Mouse (Mus musculus): ENCODE measurements at regions not wholly inside any gene's neighbourhood (a gene's known extent, or its start where the extent isn't known, plus 50 kb on each side); places are given as distances from the start of the nearest gene placed in this dataset.

DNA sequence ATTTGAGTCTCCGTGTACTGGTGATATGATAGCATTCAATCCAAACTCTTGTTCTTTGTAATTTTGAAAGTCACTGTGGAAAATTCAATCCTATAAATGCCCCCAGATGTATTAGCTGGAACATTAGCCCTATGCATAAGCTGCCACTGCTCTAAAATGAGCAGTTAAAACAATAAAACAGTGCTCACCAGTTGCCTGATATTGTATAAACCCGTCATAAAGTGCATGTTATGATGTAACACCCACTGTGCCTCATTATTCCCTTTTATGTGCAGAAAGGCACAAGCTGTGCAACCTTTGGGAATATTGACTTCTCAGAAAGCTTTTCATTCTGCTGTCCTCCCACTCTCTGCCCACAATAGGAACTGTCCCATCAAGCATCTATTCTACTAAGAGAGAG, 512.9 kb upstream of the Gm10800 start:
- DNase-seq (ENCODE audit: low read depth, low spot score) = peak; percentile 5

- peak; percentile 45 for DNase-seq (ENCODE audit: low read depth, low spot score)
Observed at GRCm38 (mm10) chr2:99170521-99170920, 503.4 kb upstream of the Gm10800 start.

Measured in brain, adult 2 months (tissue).